11 mouse cellular contexts compared by ENCODE assay signal in genomic region chr10:80572477-80572876, GRCm38 (mm10). TPM values are rescaled to one million over a fixed set of nuclear protein-coding genes. Genes with fewer than 3 reads are reported as not detected.
DNase-seq lines count a peak whose midpoint lies in the region; ATAC-seq and TF ChIP-seq lines count a peak whose summit lies in the region.
"Had no signal": no experiment of that assay in that cellular context is flagged by ENCODE, and none has a peak within 500 bp of the region (broad histone marks: within the 10 kb centered on the region; RNA-seq: fewer than 3 reads in every experiment).

No protein-coding gene starts in this region.

- no peaks in the 10 kb centered on the region for H3K27me3 ChIP-seq in forebrain, embryonic 10.5 days (ENCODE audit: poor library complexity, severe bottlenecking)
- no peaks in the 10 kb centered on the region for H3K27me3 ChIP-seq in forebrain, embryonic 16.5 days (replicated peaks; ENCODE audit: control insufficient read depth, insufficient read depth, low read length)
- H3K27me3 ChIP-seq in CH12.LX (replicated peaks): no peaks in the 10 kb centered on the region
- H3K27me3 ChIP-seq in embryonic facial prominence, embryonic 10.5 days (replicated peaks; ENCODE audit: low read depth, poor library complexity, severe bottlenecking): no peaks in the 10 kb centered on the region
- H3K27me3 ChIP-seq in liver, embryonic 15.5 days: no peaks in the 10 kb centered on the region
- H3K27me3 ChIP-seq in intestine, embryonic 16.5 days (replicated peaks; ENCODE audit: control insufficient read depth, insufficient read depth, low read length): no peaks in the 10 kb centered on the region

- peaks cover 71% of the 10 kb centered on the region for H3K79me2 ChIP-seq in CH12.LX (replicated peaks; ENCODE audit: control insufficient read depth, extremely low read depth, insufficient read depth, poor library complexity, severe bottlenecking)

- TF ChIP-seq EP300 in CH12.LX (IDR thresholded peaks at IDR 0.05; ENCODE audit: low read length): no peak

- peaks cover 89% of the 10 kb centered on the region for H3K4me1 ChIP-seq in forebrain, embryonic 10.5 days
- H3K4me1 ChIP-seq in forebrain, embryonic 16.5 days (replicated peaks; ENCODE audit: control insufficient read depth, insufficient read depth, low read length): peaks cover 46% of the 10 kb centered on the region
- peaks cover 17 to 52% of the 10 kb centered on the region in 2 experiments for H3K4me1 ChIP-seq in CH12.LX (ENCODE audit: control insufficient read depth in 1 of 2, insufficient read depth in 2 of 2)
- H3K4me1 ChIP-seq in embryonic facial prominence, embryonic 10.5 days: peaks cover 86% of the 10 kb centered on the region
- peaks cover 93% of the 10 kb centered on the region for H3K4me1 ChIP-seq in liver, embryonic 15.5 days (replicated peaks)
- peaks cover 60% of the 10 kb centered on the region for H3K4me1 ChIP-seq in intestine, embryonic 16.5 days (ENCODE audit: control insufficient read depth, insufficient read depth, low read length)

- in situ Hi-C loops in CH12.LX (cut with MboI; ENCODE audit: low pct_ligation_motif_present, low pct_unique_long_range_greater_than_20kb, low sequenced_read_pairs): no loop called here

- H3K4me2 ChIP-seq in forebrain, embryonic 16.5 days (ENCODE audit: low read length): no peak overlapping the region
- no peak overlapping the region for H3K4me2 ChIP-seq in CH12.LX (ENCODE audit: insufficient read depth, low read depth, poor library complexity, severe bottlenecking)
- peak overlapping the region; percentile 99 for H3K4me2 ChIP-seq in liver, embryonic 15.5 days
- H3K4me2 ChIP-seq in intestine, embryonic 16.5 days (ENCODE audit: low read depth, low read length): no peak overlapping the region

- WGBS in forebrain, embryonic 10.5 days: 81% methylated on average over 2 of the region's 2 CpGs
- WGBS in forebrain, embryonic 16.5 days: 80% methylated on average over 2 of the region's 2 CpGs
- 88% methylated on average over 2 of the region's 2 CpGs for WGBS in embryonic facial prominence, embryonic 10.5 days
- WGBS in liver, embryonic 15.5 days (ENCODE audit: insufficient replicate concordance): 21% methylated on average over 2 of the region's 2 CpGs
- 79% methylated on average over 2 of the region's 2 CpGs for whole genome bisulfite sequencing in intestine, embryonic 16.5 days

- H3K4me3 ChIP-seq in forebrain, embryonic 10.5 days: peak overlapping the region; percentile 6; the same call in 1 of the 2 replicates
- H3K4me3 ChIP-seq in forebrain, embryonic 16.5 days (replicated peaks; ENCODE audit: low read length): no peak overlapping the region
- no peak overlapping the region for H3K4me3 ChIP-seq in CH12.LX (replicated peaks in 1 of 3; ENCODE audit: low read depth in 2 of 3, low read length in 2 of 3, poor library complexity in 1 of 3)
- H3K4me3 ChIP-seq in embryonic facial prominence, embryonic 10.5 days: peak overlapping the region; percentile 2; the same call in 1 of the 2 replicates
- H3K4me3 ChIP-seq in liver, embryonic 15.5 days (replicated peaks): peak overlapping the region; percentile 93
- no peak overlapping the region for H3K4me3 ChIP-seq in intestine, embryonic 16.5 days (ENCODE audit: low read length)

- TF ChIP-seq CTCF in CH12.LX (conservative IDR thresholded peaks at IDR 0.05 in 1 of 2, IDR thresholded peaks at IDR 0.05 in 1 of 2; ENCODE audit: low read depth in 2 of 2, low read length in 2 of 2): no peak

- no peak overlapping the region for H3K9ac ChIP-seq in forebrain, embryonic 16.5 days (replicated peaks; ENCODE audit: low read depth, low read length)
- no peak overlapping the region for H3K9ac ChIP-seq in CH12.LX (ENCODE audit: insufficient read depth, low read depth)
- H3K9ac ChIP-seq in liver, embryonic 15.5 days: peak overlapping the region; percentile 94
- H3K9ac ChIP-seq in intestine, embryonic 16.5 days (ENCODE audit: low read depth, low read length): no peak overlapping the region

- H3K27ac ChIP-seq in forebrain, embryonic 10.5 days: no peak overlapping the region
- H3K27ac ChIP-seq in forebrain, embryonic 16.5 days (ENCODE audit: low read length): no peak overlapping the region
- H3K27ac ChIP-seq in CH12.LX (ENCODE audit: insufficient read depth, low read depth): no peak overlapping the region
- H3K27ac ChIP-seq in embryonic facial prominence, embryonic 10.5 days (replicated peaks): no peak overlapping the region
- peak overlapping the region; percentile 97 for H3K27ac ChIP-seq in liver, embryonic 15.5 days (replicated peaks)
- no peak overlapping the region for H3K27ac ChIP-seq in intestine, embryonic 16.5 days (ENCODE audit: low read length)

- TF ChIP-seq RAD21 in CH12.LX (IDR thresholded peaks at IDR 0.05; ENCODE audit: low read depth, low read length): no peak

- DNase-seq in forebrain, embryonic 10.5 days (ENCODE audit: extremely low spot score, low spot score): no peak
- DNase-seq in CH12.LX (ENCODE audit: extremely low read depth): no peak
- no peak for DNase-seq in embryonic facial prominence, embryonic 10.5 days (ENCODE audit: low spot score)
- no peak for DNase-seq in right cerebral cortex, adult 2 months (ENCODE audit: low spot score in 2 of 2)
- DNase-seq in kidney, adult 11 months: no peak
- DNase-seq: heart, postnatal 14 days; kidney, postnatal 25 days; right cerebral cortex, postnatal 4 days had no signal

- no peaks in the 10 kb centered on the region for H3K9me3 ChIP-seq in forebrain, embryonic 10.5 days
- H3K9me3 ChIP-seq in forebrain, embryonic 16.5 days (ENCODE audit: control insufficient read depth, low read length): no peaks in the 10 kb centered on the region
- no peaks in the 10 kb centered on the region for H3K9me3 ChIP-seq in CH12.LX (replicated peaks; ENCODE audit: low read length)
- H3K9me3 ChIP-seq in embryonic facial prominence, embryonic 10.5 days: no peaks in the 10 kb centered on the region
- no peaks in the 10 kb centered on the region for H3K9me3 ChIP-seq in liver, embryonic 15.5 days (replicated peaks)
- no peaks in the 10 kb centered on the region for H3K9me3 ChIP-seq in intestine, embryonic 16.5 days (ENCODE audit: control insufficient read depth, low read length)

- dilution Hi-C loops in CH12.LX (cut with MboI; ENCODE audit: extremely low pct_ligation_motif_present, extremely low pct_unique_long_range_greater_than_20kb, low sequenced_read_pairs): no loop called here

- H3K36me3 ChIP-seq in forebrain, embryonic 10.5 days (replicated peaks): peaks cover 18% of the 10 kb centered on the region
- H3K36me3 ChIP-seq in forebrain, embryonic 16.5 days (ENCODE audit: control insufficient read depth, insufficient read depth): no peaks in the 10 kb centered on the region
- H3K36me3 ChIP-seq in CH12.LX (replicated peaks in 1 of 2; ENCODE audit: control insufficient read depth in 1 of 2, insufficient read depth in 1 of 2, low read length in 1 of 2): peaks cover 16 to 37% of the 10 kb centered on the region in 2 experiments
- H3K36me3 ChIP-seq in embryonic facial prominence, embryonic 10.5 days (replicated peaks): peaks cover 18% of the 10 kb centered on the region
- peaks cover 31% of the 10 kb centered on the region for H3K36me3 ChIP-seq in liver, embryonic 15.5 days (replicated peaks)
- no peaks in the 10 kb centered on the region for H3K36me3 ChIP-seq in intestine, embryonic 16.5 days (ENCODE audit: control insufficient read depth, insufficient read depth, low read length)

- no peak for ATAC-seq in forebrain, embryonic 16.5 days
- ATAC-seq in liver, embryonic 15.5 days (ENCODE audit: insufficient read depth): peak; percentile 49
- no peak for ATAC-seq in intestine, embryonic 16.5 days

- TF ChIP-seq POLR2A in CH12.LX (IDR thresholded peaks at IDR 0.05; ENCODE audit: low read depth, low read length): 0 out of 2 replicates have a peak, but pooled peaks have one; percentile 10

RNA-seq across cellular contexts. Expression of gene Klf16, which starts 4.6 kb away (rescaled TPM):
- polyA plus RNA-seq in forebrain, embryonic 10.5 days (2016; fragmentation: Nextera tagmentation; extraction: Ambion mirVana): 7.4 and 7.5 TPM in 2 replicates
- polyA plus RNA-seq in forebrain, embryonic 16.5 days (2015; fragmentation: Nextera tagmentation; extraction: Ambion mirVana): 9.2 and 10.1 TPM in 2 replicates
- total RNA-seq in CH12.LX (2012; rRNA removed): 84.8 and 94.0 TPM in 2 replicates
- total RNA-seq in CH12.LX (2014; rRNA removed): 14.1 and 14.5 TPM in 2 replicates
- polyA plus RNA-seq in CH12.LX (2012; ENCODE audit: insufficient read length, low read depth): 30.9 and 38.2 TPM in 2 replicates
- polyA plus RNA-seq in embryonic facial prominence, embryonic 10.5 days (2016; fragmentation: Nextera tagmentation; extraction: Ambion mirVana): 8.5 TPM in 2 replicates
- 11.7 and 12.1 TPM in 2 replicates for polyA plus RNA-seq in liver, embryonic 15.5 days (2015; fragmentation: Nextera tagmentation; extraction: Ambion mirVana)
- polyA plus RNA-seq in intestine, embryonic 16.5 days (2015; fragmentation: Nextera tagmentation; extraction: Ambion mirVana): 7.0 and 7.4 TPM in 2 replicates

RNA-seq across cellular contexts. Expression of gene Rexo1, which starts 11.1 kb away (rescaled TPM):
- 32.8 and 34.8 TPM in 2 replicates for polyA plus RNA-seq in forebrain, embryonic 10.5 days (2016; fragmentation: Nextera tagmentation; extraction: Ambion mirVana)
- polyA plus RNA-seq in forebrain, embryonic 16.5 days (2015; fragmentation: Nextera tagmentation; extraction: Ambion mirVana): 28.1 and 30.3 TPM in 2 replicates
- total RNA-seq in CH12.LX (2012; rRNA removed) (16.5 and 17.7 TPM in 2 replicates), CH12.LX (2014; rRNA removed) (6.3 and 7.0 TPM in 2 replicates)
- polyA plus RNA-seq in CH12.LX (2012; ENCODE audit: insufficient read length, low read depth): 31.6 and 41.9 TPM in 2 replicates
- polyA plus RNA-seq in embryonic facial prominence, embryonic 10.5 days (2016; fragmentation: Nextera tagmentation; extraction: Ambion mirVana): 34.7 and 35.0 TPM in 2 replicates
- 12.8 and 15.6 TPM in 2 replicates for polyA plus RNA-seq in liver, embryonic 15.5 days (2015; fragmentation: Nextera tagmentation; extraction: Ambion mirVana)
- 21.5 and 21.9 TPM in 2 replicates for polyA plus RNA-seq in intestine, embryonic 16.5 days (2015; fragmentation: Nextera tagmentation; extraction: Ambion mirVana)

RNA-seq across cellular contexts. Expression of gene Abhd17a, which starts 17.7 kb away (rescaled TPM):
- polyA plus RNA-seq in forebrain, embryonic 10.5 days (2016; fragmentation: Nextera tagmentation; extraction: Ambion mirVana): 71.8 and 75.5 TPM in 2 replicates
- 92.2 and 93.1 TPM in 2 replicates for polyA plus RNA-seq in forebrain, embryonic 16.5 days (2015; fragmentation: Nextera tagmentation; extraction: Ambion mirVana)
- total RNA-seq in CH12.LX (2012; rRNA removed): 49.1 and 52.8 TPM in 2 replicates
- 28.0 and 37.2 TPM in 2 replicates for total RNA-seq in CH12.LX (2014; rRNA removed)
- 44.6 and 48.0 TPM in 2 replicates for polyA plus RNA-seq in CH12.LX (2012; ENCODE audit: insufficient read length, low read depth)
- polyA plus RNA-seq in embryonic facial prominence, embryonic 10.5 days (2016; fragmentation: Nextera tagmentation; extraction: Ambion mirVana): 79.8 and 84.9 TPM in 2 replicates
- 50.8 and 62.8 TPM in 2 replicates for polyA plus RNA-seq in liver, embryonic 15.5 days (2015; fragmentation: Nextera tagmentation; extraction: Ambion mirVana)
- polyA plus RNA-seq in intestine, embryonic 16.5 days (2015; fragmentation: Nextera tagmentation; extraction: Ambion mirVana): 63.1 and 79.7 TPM in 2 replicates

RNA-seq across cellular contexts. Expression of gene Scamp4, which starts 30.2 kb away (rescaled TPM):
- 91.5 and 93.0 TPM in 2 replicates for polyA plus RNA-seq in forebrain, embryonic 10.5 days (2016; fragmentation: Nextera tagmentation; extraction: Ambion mirVana)
- polyA plus RNA-seq in forebrain, embryonic 16.5 days (2015; fragmentation: Nextera tagmentation; extraction: Ambion mirVana): 69.9 and 77.2 TPM in 2 replicates
- total RNA-seq in CH12.LX (2012; rRNA removed) (33.2 and 33.9 TPM in 2 replicates), CH12.LX (2014; rRNA removed) (17.8 and 18.5 TPM in 2 replicates)
- 81.2 and 89.9 TPM in 2 replicates for polyA plus RNA-seq in CH12.LX (2012; ENCODE audit: insufficient read length, low read depth)
- 84.8 and 88.2 TPM in 2 replicates for polyA plus RNA-seq in embryonic facial prominence, embryonic 10.5 days (2016; fragmentation: Nextera tagmentation; extraction: Ambion mirVana)
- polyA plus RNA-seq in liver, embryonic 15.5 days (2015; fragmentation: Nextera tagmentation; extraction: Ambion mirVana): 41.9 and 45.3 TPM in 2 replicates
- polyA plus RNA-seq in intestine, embryonic 16.5 days (2015; fragmentation: Nextera tagmentation; extraction: Ambion mirVana): 125 and 127 TPM in 2 replicates

RNA-seq across cellular contexts. Expression of gene Adat3, which starts 30.2 kb away (rescaled TPM):
- polyA plus RNA-seq in forebrain, embryonic 10.5 days (2016; fragmentation: Nextera tagmentation; extraction: Ambion mirVana): 10.7 and 11.9 TPM in 2 replicates
- polyA plus RNA-seq in forebrain, embryonic 16.5 days (2015; fragmentation: Nextera tagmentation; extraction: Ambion mirVana): 6.4 and 6.7 TPM in 2 replicates
- total RNA-seq in CH12.LX (2012; rRNA removed): 5.0 and 8.0 TPM in 2 replicates
- 5.8 and 6.6 TPM in 2 replicates for total RNA-seq in CH12.LX (2014; rRNA removed)
- polyA plus RNA-seq in CH12.LX (2012; ENCODE audit: insufficient read length, low read depth): 6.3 and 6.7 TPM in 2 replicates
- 10.9 and 14.1 TPM in 2 replicates for polyA plus RNA-seq in embryonic facial prominence, embryonic 10.5 days (2016; fragmentation: Nextera tagmentation; extraction: Ambion mirVana)
- polyA plus RNA-seq in liver, embryonic 15.5 days (2015; fragmentation: Nextera tagmentation; extraction: Ambion mirVana): 4.8 and 5.8 TPM in 2 replicates
- polyA plus RNA-seq in intestine, embryonic 16.5 days (2015; fragmentation: Nextera tagmentation; extraction: Ambion mirVana): 8.4 and 9.4 TPM in 2 replicates

Comparison
In these comparisons a context has a peak if more than half of its experiments do, and no peak if none do; other contexts are left out.
1. H3K4me3 ChIP-seq: peak in forebrain, embryonic 10.5 days (single experiment), embryonic facial prominence, embryonic 10.5 days (single experiment) and liver, embryonic 15.5 days (single experiment); none in forebrain, embryonic 16.5 days (single experiment), CH12.LX (0 of 3) and intestine, embryonic 16.5 days (single experiment).